Mouse (Mus musculus): ENCODE results near the gene Atp8a2.

GRCm38 (mm10) chr14:60072496-60072895, 124.5 kb downstream of the Atp8a2 start:
- TF ChIP-seq CTCF (IDR thresholded peaks at IDR 0.05; ENCODE audit: borderline replicate concordance, insufficient read depth, low read depth, low read length) (no peak), POLR2A (IDR thresholded peaks at IDR 0.05; ENCODE audit: borderline replicate concordance, insufficient read depth, low read length) (no peak)

All from cerebellum, adult 2 months (tissue).